Mouse (Mus musculus) liver, embryonic 14.5 days (tissue): ENCODE results near the gene Aatf. TPM values are rescaled to one million over a fixed set of nuclear protein-coding genes. Genes with fewer than 3 reads are reported as not detected.
"Not testable (repeated sequence)": the region's sequence is repeated elsewhere in the genome, so short reads cannot be mapped to it uniquely, and the experiment has no call there.

Experiments
- ATAC-seq: fragments of 200-750 bp; cut with Nextera tagmentation; 2 replicates; pipeline ENCODE4 v1.8.0; 2017; ENCODE audit warnings: moderate number of reproducible peaks, mild to moderate bottlenecking, moderate library complexity; ENCODE audit not compliant: insufficient read depth
- DNase-seq, 3 experiments: peaks; one replicate each; pipeline ENCODE4 v3.0.0-alpha.2; 2012 to 2013; ENCODE audit warnings: low read depth in 3 of 3, low spot score in 3 of 3
- H3K27ac ChIP-seq: fragments of 300-500 bp; sonication (generic); 2 replicates; pipeline ENCODE4 v1.5.1; 2014; ENCODE audit warnings: moderate library complexity, mild to moderate bottlenecking, control low read depth, inconsistent platforms
- H3K27me3 ChIP-seq: fragments of 300-500 bp; sonication (generic); 2 replicates; pipeline ENCODE4 v1.6.1; 2014; ENCODE audit warnings: mild to moderate bottlenecking, low read length, moderate library complexity; ENCODE audit not compliant: control insufficient read depth, insufficient read depth
- H3K36me3 ChIP-seq: fragments of 300-500 bp; sonication (generic); replicated peaks from 2 replicates; pipeline ENCODE4 v1.6.1; 2014; ENCODE audit warnings: low read depth; ENCODE audit not compliant: control insufficient read depth, insufficient read depth
- H3K4me1 ChIP-seq, 2 experiments: fragments of 200-500 bp in 1 of 2; fragments of 300-500 bp in 1 of 2; sonication (generic) in 1 of 2; replicated peaks; 2 replicates each; pipeline ENCODE4 v1.6.1; 2012 to 2014; ENCODE audit warnings: antibody characterized with exemption in 1 of 2, inconsistent platforms in 1 of 2, low read length in 1 of 2; ENCODE audit not compliant: control insufficient read depth in 2 of 2, insufficient read depth in 2 of 2
- H3K4me2 ChIP-seq: fragments of 300-500 bp; sonication (generic); 2 replicates; pipeline ENCODE4 v1.6.1; 2014; ENCODE audit warnings: low read depth, mild to moderate bottlenecking, control low read depth, moderate library complexity
- H3K4me3 ChIP-seq, 2 experiments: fragments of 200-500 bp in 1 of 2; fragments of 300-500 bp in 1 of 2; sonication (generic) in 1 of 2; 2 replicates each; pipeline ENCODE4 v1.5.1; 2012 to 2014; ENCODE audit warnings: low read depth in 2 of 2, low read length in 2 of 2, mild to moderate bottlenecking in 2 of 2, control low read depth in 1 of 2, inconsistent platforms in 1 of 2, moderate library complexity in 1 of 2; ENCODE audit not compliant: insufficient read depth in 1 of 2
- H3K9ac ChIP-seq: fragments of 300-500 bp; sonication (generic); replicated peaks from 2 replicates; pipeline ENCODE4 v1.6.1; 2014; ENCODE audit warnings: mild to moderate bottlenecking, control low read depth, moderate library complexity
- H3K9me3 ChIP-seq: fragments of 300-500 bp; sonication (generic); 2 replicates; pipeline ENCODE4 v1.6.1; 2016; ENCODE audit warnings: low read length, mixed read lengths; ENCODE audit not compliant: control insufficient read depth
- CTCF ChIP-seq: IDR thresholded peaks from 2 replicates; pipeline ENCODE4 v1.5.1; 2016; ENCODE audit warnings: antibody characterized with exemption, low read depth, control low read depth
- EP300 ChIP-seq: IDR thresholded peaks from 2 replicates; pipeline ENCODE4 v1.6.1; 2016; ENCODE audit warnings: antibody characterized with exemption, low read depth
- WGBS: fragments of 180-500 bp; shearing (Covaris S2); extraction: QIAGEN DNeasy Blood & Tissue Kit; methylation state at CpG from one replicate; pipeline ENCODE4 v1.1.7; 2014; ENCODE audit not compliant: insufficient replicate concordance; 5-methylcytosine and 5-hydroxymethylcytosine counted together
- polyA plus RNA-seq, 2 experiments: library from polyadenylated mRNA; depleted of rRNA in 1 of 2; stranded (reverse) in 1 of 2; unstranded in 1 of 2; fragments of >200 nt; fragmentation: Nextera tagmentation in 1 of 2; extraction: Ambion mirVana in 1 of 2; gene quantifications; 2 replicates each; pipeline versions ENCODE4 v1.2.1 to v1.2.3; 2012 to 2014

The Aatf gene
- polyA plus RNA-seq, 2 experiments, result 6.3 to 20.3 TPM

DNA sequence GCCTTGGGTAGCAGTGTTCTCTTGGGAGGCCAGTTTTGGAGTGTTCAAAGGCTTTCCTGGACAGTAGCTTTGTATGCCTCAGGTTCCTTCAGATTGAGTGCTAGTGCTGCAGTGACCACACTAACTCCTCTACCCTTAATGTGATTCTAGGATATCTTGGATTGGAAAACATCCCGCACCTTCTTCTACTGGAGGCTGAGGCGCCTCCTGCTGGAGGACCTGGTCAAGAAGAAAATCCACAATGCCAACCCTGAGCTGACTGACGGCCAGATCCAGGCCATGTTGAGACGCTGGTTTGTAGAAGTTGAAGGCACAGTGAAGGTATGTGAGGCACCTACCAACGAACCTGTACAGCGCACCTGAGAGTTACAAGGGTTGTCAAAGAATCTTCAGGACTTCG is 121.3 kb downstream of the Aatf start:
- WGBS, result 82% methylated on average over 7 of the region's 7 CpGs
- not testable (repeated sequence) for DNase-seq, H3K4me3 ChIP-seq, H3K27ac ChIP-seq, H3K9me3 ChIP-seq, H3K27me3 ChIP-seq, ATAC-seq, H3K4me1 ChIP-seq, H3K9ac ChIP-seq, H3K4me2 ChIP-seq, H3K36me3 ChIP-seq
- TF ChIP-seq CTCF, result peak; percentile 35; the same call in 1 of the 2 replicates

GRCm38 (mm10) chr11:84391126-84391525 is 122.2 kb downstream of the Aatf start:
- WGBS, result 74% methylated on average over 8 of the region's 8 CpGs
- Histone ChIP-seq H3K4me2 (no peak overlapping the region), H3K4me3 (no peak overlapping the region), H3K9me3 (no peaks in the 10 kb centered on the region), H3K4me1 (no peaks in the 10 kb centered on the region), H3K27me3 (no peaks in the 10 kb centered on the region), H3K36me3 (no peaks in the 10 kb centered on the region; the same call in 1 of the 2 replicates), H3K27ac (no peak overlapping the region), H3K9ac (no peak overlapping the region)
- no peak for DNase-seq
- no peak for ATAC-seq
- TF ChIP-seq CTCF (no peak), EP300 (no peak)

- no peak overlapping the region for H3K27ac ChIP-seq
- H3K9ac ChIP-seq, result no peak overlapping the region
- WGBS, result 71% methylated on average over 6 of the region's 6 CpGs
- H3K9me3 ChIP-seq, result no peaks in the 10 kb centered on the region
- TF ChIP-seq EP300 (no peak), CTCF (no peak)
- ATAC-seq (no peak), DNase-seq (no peak)
- no peaks in the 10 kb centered on the region for H3K4me1 ChIP-seq
- H3K4me2 ChIP-seq, result no peak overlapping the region
- no peak overlapping the region for H3K4me3 ChIP-seq
- H3K27me3 ChIP-seq, result no peaks in the 10 kb centered on the region
- no peaks in the 10 kb centered on the region; the same call in 1 of the 2 replicates for H3K36me3 ChIP-seq
Measured at GRCm38 (mm10) chr11:84389332-84389731, 124.0 kb downstream of the Aatf start.

DNA sequence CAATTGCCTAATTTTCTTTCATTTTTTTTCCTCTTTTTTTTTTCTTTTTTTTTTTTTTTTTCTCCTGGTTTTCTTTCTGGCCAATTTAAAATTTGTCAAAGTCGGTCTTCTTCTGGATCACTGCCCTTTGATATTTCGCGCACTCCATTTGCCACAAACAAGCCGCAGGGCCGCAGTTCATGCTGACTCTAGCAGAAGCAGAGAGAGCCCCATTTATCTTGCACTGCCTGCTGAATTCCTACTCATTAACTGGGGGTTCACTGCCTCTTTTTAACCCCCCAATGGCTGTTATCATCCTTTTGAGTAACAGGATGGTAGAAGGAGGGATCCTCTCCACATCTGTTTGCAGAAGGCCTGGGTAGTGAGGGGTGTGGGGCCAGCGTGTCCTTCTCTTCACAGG is 129.4 kb downstream of the Aatf start:
- Histone ChIP-seq H3K9ac (no peak overlapping the region), H3K4me1 (no peaks in the 10 kb centered on the region), H3K27ac (no peak overlapping the region), H3K27me3 (no peaks in the 10 kb centered on the region), H3K4me3 (no peak overlapping the region), H3K36me3 (no peaks in the 10 kb centered on the region), H3K9me3 (no peaks in the 10 kb centered on the region), H3K4me2 (no peak overlapping the region)
- 80% methylated on average over 6 of the region's 6 CpGs for WGBS
- DNase-seq (no peak), ATAC-seq (no peak)
- no peak for TF ChIP-seq EP300
- no peak for TF ChIP-seq CTCF

DNA sequence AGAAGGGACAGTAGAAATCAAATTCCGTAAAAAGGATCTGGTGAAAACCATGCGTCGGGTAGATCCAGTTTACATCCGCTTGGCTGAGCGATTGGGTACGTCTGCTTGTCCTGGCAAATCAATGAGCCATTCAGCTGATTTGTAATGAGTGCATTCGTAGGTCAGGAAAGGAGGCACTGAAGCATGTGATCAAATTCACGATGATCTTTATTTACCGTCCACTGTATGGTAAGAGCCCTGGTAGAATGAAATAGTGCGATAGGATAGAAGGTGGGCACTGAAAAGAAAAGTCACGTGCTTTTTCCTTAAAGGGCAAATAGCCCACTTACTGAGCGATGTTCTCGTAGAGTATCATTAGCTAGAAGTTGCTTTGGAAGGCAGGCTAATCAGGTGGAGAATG is 130.9 kb downstream of the Aatf start:
- 83% methylated on average over 13 of the region's 13 CpGs for WGBS
- no peak for ATAC-seq
- Histone ChIP-seq H3K4me3 (no peak overlapping the region), H3K4me2 (no peak overlapping the region), H3K27me3 (no peaks in the 10 kb centered on the region), H3K36me3 (no peaks in the 10 kb centered on the region), H3K9ac (no peak overlapping the region), H3K9me3 (no peaks in the 10 kb centered on the region), H3K4me1 (no peaks in the 10 kb centered on the region), H3K27ac (no peak overlapping the region)
- TF ChIP-seq CTCF (no peak), EP300 (no peak)
- no peak for DNase-seq
